Mouse (Mus musculus) spleen, adult 2 months (tissue): ENCODE measurements around the gene Llcfc1. TPM values are rescaled to one million over a fixed set of nuclear protein-coding genes. Genes with fewer than 3 reads are reported as not detected.

Experiments
- DNase-seq, 2 experiments: peaks; one replicate each; pipeline versions ENCODE4 v3.0.0 to v3.0.0-alpha.2; 2012 to 2021; ENCODE audit warnings: low spot score in 2 of 2, low read depth in 1 of 2
- H3K27ac ChIP-seq: fragments of 200-500 bp; 2 replicates; pipeline ENCODE4 v1.5.1; 2012; ENCODE audit warnings: low read length, inconsistent platforms; ENCODE audit not compliant: insufficient read depth
- H3K27me3 ChIP-seq: fragments of 200-500 bp; 2 replicates; pipeline ENCODE4 v1.6.1; 2012; ENCODE audit warnings: mild to moderate bottlenecking, moderate library complexity, low read length, inconsistent platforms; ENCODE audit not compliant: control insufficient read depth, insufficient read depth
- H3K36me3 ChIP-seq: fragments of 200-500 bp; 2 replicates; pipeline ENCODE4 v1.6.1; 2012; ENCODE audit warnings: mild to moderate bottlenecking, low read length, inconsistent platforms; ENCODE audit not compliant: control insufficient read depth, insufficient read depth
- H3K4me1 ChIP-seq: fragments of 200-500 bp; 2 replicates; pipeline ENCODE4 v1.6.1; 2011; ENCODE audit warnings: inconsistent platforms; ENCODE audit not compliant: control insufficient read depth, insufficient read depth, insufficient read length
- H3K4me3 ChIP-seq: fragments of 200-500 bp; 2 replicates; pipeline ENCODE4 v1.5.1; 2011; ENCODE audit warnings: mild to moderate bottlenecking, inconsistent platforms; ENCODE audit not compliant: insufficient read depth, insufficient read length; ENCODE audit errors: extremely low read depth
- CTCF ChIP-seq: fragments of 200-500 bp; IDR thresholded peaks from 2 replicates; pipeline ENCODE4 v1.5.1; 2011; ENCODE audit warnings: mild to moderate bottlenecking, inconsistent platforms; ENCODE audit not compliant: insufficient read depth, insufficient read length, insufficient replicate concordance; ENCODE audit errors: extremely low read depth
- POLR2A ChIP-seq: fragments of 200-500 bp; IDR thresholded peaks from 2 replicates; pipeline ENCODE4 v1.6.1; 2011; ENCODE audit warnings: low read depth, low read length, inconsistent platforms
- WGBS: fragments of 180-500 bp; shearing (Covaris S2); methylation state at CpG from one replicate; pipeline ENCODE4 v1.1.7; 2018; 5-methylcytosine and 5-hydroxymethylcytosine counted together
- polyA plus RNA-seq: library from polyadenylated mRNA; depleted of rRNA; stranded (reverse); fragments of >200 nt; gene quantifications from 2 replicates; pipeline ENCODE4 v1.2.3, GENCODE M21; 2012; rRNA removed

The Llcfc1 gene
- not detected in 2 replicates for polyA plus RNA-seq

- Histone ChIP-seq H3K27me3 (no peaks in the 10 kb centered on the region), H3K27ac (no peak within 1 kb of the TSS), H3K36me3 (no peaks in the 10 kb centered on the region), H3K4me3 (no peak within 1 kb of the TSS), H3K4me1 (no peaks in the 10 kb centered on the region)
- WGBS, result 93% methylated on average over 2 of the region's 2 CpGs
- TF ChIP-seq POLR2A (no peak), CTCF (no peak)
- DNase-seq, result no peak
Observed at GRCm38 (mm10) chr6:41684131-41684530, at the start of gene Llcfc1. Gene Llcfc1 (plus strand): TSS chr6:41684431.

DNA sequence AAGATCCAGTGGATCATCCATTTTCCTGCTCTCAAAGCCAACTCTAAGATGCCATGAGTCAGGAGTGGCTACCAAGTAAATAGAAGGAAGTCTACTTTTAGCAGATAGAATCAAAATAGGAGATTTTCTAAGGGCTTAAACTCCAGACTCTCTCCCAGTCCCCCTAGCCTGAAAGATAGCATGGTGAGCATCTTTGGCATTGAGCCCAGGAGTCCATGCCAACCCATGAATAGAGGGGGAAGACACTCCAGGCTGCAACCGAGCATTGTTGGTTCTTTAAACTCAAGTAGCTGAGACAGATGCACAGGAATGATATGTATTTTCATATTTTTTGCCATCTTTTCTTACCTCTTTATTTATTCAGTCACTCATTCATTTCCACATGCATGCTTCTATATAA lies 49.0 kb upstream of the Llcfc1 start:
- WGBS, result 70% methylated on average over 1 of the region's 1 CpGs
- Histone ChIP-seq H3K4me3 (no peak overlapping the region), H3K4me1 (no peaks in the 10 kb centered on the region), H3K27me3 (no peaks in the 10 kb centered on the region), H3K27ac (no peak overlapping the region), H3K36me3 (no peaks in the 10 kb centered on the region)
- DNase-seq, result no peak
- TF ChIP-seq CTCF (no peak), POLR2A (no peak)

DNA sequence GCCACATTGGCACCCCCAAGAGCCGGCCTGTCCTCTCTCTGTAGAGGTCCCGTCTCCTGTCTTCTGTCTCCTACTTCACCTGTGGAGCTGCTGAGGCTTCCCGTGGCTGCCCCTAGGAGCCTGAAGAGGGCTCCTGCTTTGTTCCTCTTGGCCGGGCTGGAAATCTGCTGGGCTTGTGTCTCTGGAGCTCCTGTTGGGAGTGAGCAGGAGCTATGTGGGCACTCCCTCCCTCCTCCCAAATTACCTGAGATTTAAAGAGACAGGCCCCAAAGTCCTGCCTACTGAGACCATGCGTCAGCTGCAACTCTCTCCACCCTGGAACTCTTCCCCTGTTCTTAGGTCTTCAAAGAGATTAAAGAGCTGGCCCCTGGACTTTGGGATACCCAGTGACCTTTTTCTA lies 48.1 kb upstream of the Llcfc1 start, which contains the start of gene Trpv6:
Gene Trpv6, minus strand, starts transcription at position 228 of the 400 bp plus-strand sequence.
- Histone ChIP-seq H3K4me1 (no peaks in the 10 kb centered on the region), H3K4me3 (no peak within 1 kb of the TSS), H3K36me3 (no peaks in the 10 kb centered on the region), H3K27ac (no peak within 1 kb of the TSS), H3K27me3 (no peaks in the 10 kb centered on the region)
- no peak for TF ChIP-seq POLR2A
- TF ChIP-seq CTCF, result no peak
- no peak for DNase-seq
- WGBS, result 83% methylated on average over 5 of the region's 5 CpGs

- no peaks in the 10 kb centered on the region for H3K27me3 ChIP-seq
- no peaks in the 10 kb centered on the region for H3K4me1 ChIP-seq
- no peak overlapping the region for H3K27ac ChIP-seq
- no peak for DNase-seq
- no peaks in the 10 kb centered on the region for H3K36me3 ChIP-seq
- no peak overlapping the region for H3K4me3 ChIP-seq
- TF ChIP-seq POLR2A, result no peak
- no peak for TF ChIP-seq CTCF
- WGBS, result 62% methylated on average over 1 of the region's 1 CpGs
Observed at GRCm38 (mm10) chr6:41637393-41637792, 46.8 kb upstream of the Llcfc1 start.

- Histone ChIP-seq H3K4me1 (no peaks in the 10 kb centered on the region), H3K4me3 (no peak overlapping the region), H3K27ac (no peak overlapping the region), H3K36me3 (no peaks in the 10 kb centered on the region), H3K27me3 (no peaks in the 10 kb centered on the region)
- TF ChIP-seq POLR2A, result no peak
- DNase-seq, result no peak
- WGBS, result 89% methylated on average over 6 of the region's 6 CpGs
Observed at GRCm38 (mm10) chr6:41637927-41638506, 46.2 kb upstream of the Llcfc1 start.

- TF ChIP-seq CTCF (no peak), POLR2A (no peak)
- Histone ChIP-seq H3K4me1 (no peaks in the 10 kb centered on the region), H3K4me3 (no peak overlapping the region), H3K36me3 (no peaks in the 10 kb centered on the region), H3K27me3 (no peaks in the 10 kb centered on the region), H3K27ac (no peak overlapping the region)
- DNase-seq, result no peak
- 86% methylated on average over 3 of the region's 3 CpGs for WGBS
Observed at GRCm38 (mm10) chr6:41640449-41640848, 43.8 kb upstream of the Llcfc1 start.

DNA sequence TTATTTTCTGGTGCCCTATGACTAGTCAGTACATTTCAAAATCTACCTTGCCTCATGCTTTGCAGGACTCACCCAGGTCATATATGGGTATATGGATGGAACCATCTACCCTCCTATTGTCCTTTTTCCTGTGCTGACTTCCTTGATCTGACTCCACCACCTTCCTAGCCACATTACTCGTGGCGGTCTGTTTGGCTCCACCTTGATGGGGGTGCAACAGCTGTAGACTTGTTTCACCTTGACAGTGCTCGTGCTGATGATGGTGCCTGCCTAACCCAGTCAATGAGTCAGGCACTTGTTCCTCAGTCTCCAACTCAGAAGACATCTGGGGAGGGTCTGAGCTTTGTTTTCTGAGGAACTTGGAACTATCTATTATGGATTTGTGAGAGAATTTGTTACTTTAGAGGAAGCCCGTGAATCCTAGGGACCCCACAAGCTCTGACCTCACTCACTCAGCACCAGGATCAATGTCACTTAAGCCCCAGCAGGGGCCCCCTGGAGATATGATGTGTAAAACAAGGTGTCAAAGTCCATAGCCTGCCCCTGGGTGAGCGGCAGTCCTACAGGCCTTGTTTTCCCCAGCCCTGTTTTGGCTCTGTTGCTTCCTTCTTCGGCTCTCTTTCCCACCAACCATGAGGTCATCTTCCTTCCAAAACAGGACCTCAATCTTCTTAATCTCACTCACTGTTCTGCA lies 42.9 kb upstream of the Llcfc1 start:
- TF ChIP-seq CTCF, result no peak
- no peak for TF ChIP-seq POLR2A
- 86% methylated on average over 6 of the region's 6 CpGs for WGBS
- no peak overlapping the region for H3K4me3 ChIP-seq
- no peak overlapping the region for H3K27ac ChIP-seq
- no peaks in the 10 kb centered on the region for H3K36me3 ChIP-seq
- no peaks in the 10 kb centered on the region for H3K27me3 ChIP-seq
- H3K4me1 ChIP-seq, result no peaks in the 10 kb centered on the region
- DNase-seq, result no peak
